Mouse (Mus musculus): Measurements from ENCODE around the gene Rnd1. TPM values are rescaled to one million over a fixed set of nuclear protein-coding genes. Genes with fewer than 3 reads are reported as not detected.

Gene Rnd1
- polyA plus RNA-seq, 1 experiment: 3.4 TPM

- no peak for TF ChIP-seq POLR2A (IDR thresholded peaks at IDR 0.05; ENCODE audit: low read depth, low read length)
- TF ChIP-seq CTCF (IDR thresholded peaks at IDR 0.05; ENCODE audit: extremely low read depth, insufficient read depth, insufficient read length, insufficient replicate concordance): no peak
- no peak for DNase-seq (ENCODE audit: low read depth in 1 of 2, low spot score in 2 of 2)
- peaks cover 17% of the 10 kb centered on the region for H3K27me3 ChIP-seq (ENCODE audit: control insufficient read depth, insufficient read depth, low read length)
- 67% methylated on average over 6 of the region's 6 CpGs for WGBS
- no peak overlapping the region for H3K4me3 ChIP-seq (ENCODE audit: extremely low read depth, insufficient read depth, insufficient read length)
- no peaks in the 10 kb centered on the region for H3K36me3 ChIP-seq (ENCODE audit: control insufficient read depth, insufficient read depth, low read length)
- peaks cover 6% of the 10 kb centered on the region for H3K4me1 ChIP-seq (ENCODE audit: control insufficient read depth, insufficient read depth, insufficient read length)
- H3K27ac ChIP-seq (ENCODE audit: insufficient read depth, low read length): no peak overlapping the region
These were observed 47.8 kb downstream of the Rnd1 start for GRCm38 (mm10) chr15:98629464-98629863.

DNA sequence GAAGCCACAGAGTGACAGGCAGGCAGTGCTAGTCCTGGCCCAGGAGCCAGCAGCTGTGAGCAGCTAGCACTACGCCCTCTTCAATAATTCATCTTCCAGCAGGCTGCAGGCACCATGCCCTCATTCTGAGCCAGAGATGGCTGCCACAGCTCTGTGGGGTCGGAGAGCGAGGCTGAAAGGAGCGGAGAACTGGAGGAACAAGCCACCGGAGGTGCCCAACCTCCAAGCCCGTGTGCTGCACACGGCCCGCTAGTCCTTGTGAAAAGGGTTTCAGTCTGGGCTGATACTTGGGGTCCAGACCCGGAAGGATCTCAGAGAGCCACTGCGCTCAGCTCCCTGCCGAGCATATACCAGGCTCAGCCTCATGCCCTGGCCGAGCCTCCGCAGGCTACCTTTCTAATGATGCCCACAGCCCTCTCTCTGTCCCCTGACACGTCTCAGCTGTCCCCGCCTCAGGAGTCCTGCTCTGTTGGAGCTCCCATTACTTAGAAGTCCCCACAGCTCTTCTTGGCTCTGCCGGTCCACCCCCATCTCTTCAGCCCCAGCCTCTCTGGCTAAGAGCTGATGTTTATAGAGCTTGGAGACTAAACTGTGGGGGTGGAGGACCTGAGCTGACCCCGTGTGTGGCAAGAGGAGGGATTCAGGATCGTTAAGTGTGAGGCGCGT lies 48.5 kb downstream of the Rnd1 start:
- Histone ChIP-seq H3K36me3 (ENCODE audit: control insufficient read depth, insufficient read depth, low read length) (no peaks in the 10 kb centered on the region), H3K4me1 (ENCODE audit: control insufficient read depth, insufficient read depth, insufficient read length) (no peaks in the 10 kb centered on the region), H3K27me3 (ENCODE audit: control insufficient read depth, insufficient read depth, low read length) (peaks cover 12% of the 10 kb centered on the region), H3K27ac (ENCODE audit: insufficient read depth, low read length) (no peak overlapping the region), H3K4me3 (ENCODE audit: extremely low read depth, insufficient read depth, insufficient read length) (no peak overlapping the region)
- no peak for DNase-seq (ENCODE audit: low read depth in 1 of 2, low spot score in 2 of 2)
- WGBS: 20% methylated on average over 20 of the region's 20 CpGs
- TF ChIP-seq CTCF (IDR thresholded peaks at IDR 0.05; ENCODE audit: extremely low read depth, insufficient read depth, insufficient read length, insufficient replicate concordance) (no peak), POLR2A (IDR thresholded peaks at IDR 0.05; ENCODE audit: low read depth, low read length) (no peak)

DNA sequence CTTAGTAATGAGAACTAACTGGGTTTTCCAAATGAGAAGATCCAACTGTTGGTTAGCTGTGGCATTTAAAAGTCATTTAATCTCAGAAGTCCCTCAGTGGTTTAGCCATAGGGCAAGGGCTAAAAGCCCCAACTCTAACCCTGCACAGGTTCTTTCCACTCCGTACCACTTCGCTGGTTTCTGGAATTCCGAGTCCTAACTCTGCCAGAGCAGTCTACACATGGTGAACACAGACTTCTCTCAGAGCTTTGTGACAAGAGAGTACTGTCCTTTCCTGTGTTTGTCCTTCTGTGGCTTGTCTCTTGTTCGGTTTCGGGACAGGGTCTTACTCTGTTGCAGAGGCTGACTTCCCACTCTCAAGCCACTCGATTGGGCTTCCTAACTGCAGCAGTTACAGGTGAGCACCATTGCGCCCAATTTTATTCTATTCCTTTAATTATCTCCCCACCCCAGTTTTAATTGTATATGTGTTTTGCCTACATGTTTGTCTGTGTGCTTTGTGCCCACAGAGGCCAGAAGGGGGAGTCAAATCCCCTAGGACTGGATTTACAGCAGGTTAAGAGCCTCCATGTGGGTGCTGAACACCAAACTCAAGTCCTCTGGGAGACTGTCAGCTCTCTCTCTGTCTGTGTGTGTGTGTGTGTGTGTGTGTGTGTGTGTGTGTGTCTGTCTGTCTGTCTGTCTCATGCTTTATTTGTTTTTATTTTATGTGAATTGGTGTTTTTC lies 50.6 kb downstream of the Rnd1 start:
- H3K27ac ChIP-seq (ENCODE audit: insufficient read depth, low read length): no peak overlapping the region
- TF ChIP-seq POLR2A (IDR thresholded peaks at IDR 0.05; ENCODE audit: low read depth, low read length): no peak
- TF ChIP-seq CTCF (IDR thresholded peaks at IDR 0.05; ENCODE audit: extremely low read depth, insufficient read depth, insufficient read length, insufficient replicate concordance): no peak
- H3K36me3 ChIP-seq (ENCODE audit: control insufficient read depth, insufficient read depth, low read length): no peaks in the 10 kb centered on the region
- DNase-seq (ENCODE audit: low read depth in 1 of 2, low spot score in 2 of 2): no peak
- H3K4me3 ChIP-seq (ENCODE audit: extremely low read depth, insufficient read depth, insufficient read length): no peak overlapping the region
- peaks cover 6% of the 10 kb centered on the region; the same call in 1 of the 2 replicates for H3K27me3 ChIP-seq (ENCODE audit: control insufficient read depth, insufficient read depth, low read length)
- no peaks in the 10 kb centered on the region; the same call in 1 of the 2 replicates for H3K4me1 ChIP-seq (ENCODE audit: control insufficient read depth, insufficient read depth, insufficient read length)
- WGBS: 83% methylated on average over 7 of the region's 7 CpGs

- no peak for DNase-seq (ENCODE audit: low read depth in 1 of 2, low spot score in 2 of 2)
- H3K27me3 ChIP-seq (ENCODE audit: control insufficient read depth, insufficient read depth, low read length): peaks cover 6% of the 10 kb centered on the region; the same call in 1 of the 2 replicates
- TF ChIP-seq POLR2A (IDR thresholded peaks at IDR 0.05; ENCODE audit: low read depth, low read length) (no peak), CTCF (IDR thresholded peaks at IDR 0.05; ENCODE audit: extremely low read depth, insufficient read depth, insufficient read length, insufficient replicate concordance) (no peak)
- H3K4me1 ChIP-seq (ENCODE audit: control insufficient read depth, insufficient read depth, insufficient read length): no peaks in the 10 kb centered on the region; the same call in 1 of the 2 replicates
- no peak overlapping the region for H3K27ac ChIP-seq (ENCODE audit: insufficient read depth, low read length)
- WGBS: 38% methylated on average over 8 of the region's 8 CpGs
- no peaks in the 10 kb centered on the region for H3K36me3 ChIP-seq (ENCODE audit: control insufficient read depth, insufficient read depth, low read length)
- no peak overlapping the region for H3K4me3 ChIP-seq (ENCODE audit: extremely low read depth, insufficient read depth, insufficient read length)
These were observed 51.2 kb downstream of the Rnd1 start for GRCm38 (mm10) chr15:98626078-98626477.

DNA sequence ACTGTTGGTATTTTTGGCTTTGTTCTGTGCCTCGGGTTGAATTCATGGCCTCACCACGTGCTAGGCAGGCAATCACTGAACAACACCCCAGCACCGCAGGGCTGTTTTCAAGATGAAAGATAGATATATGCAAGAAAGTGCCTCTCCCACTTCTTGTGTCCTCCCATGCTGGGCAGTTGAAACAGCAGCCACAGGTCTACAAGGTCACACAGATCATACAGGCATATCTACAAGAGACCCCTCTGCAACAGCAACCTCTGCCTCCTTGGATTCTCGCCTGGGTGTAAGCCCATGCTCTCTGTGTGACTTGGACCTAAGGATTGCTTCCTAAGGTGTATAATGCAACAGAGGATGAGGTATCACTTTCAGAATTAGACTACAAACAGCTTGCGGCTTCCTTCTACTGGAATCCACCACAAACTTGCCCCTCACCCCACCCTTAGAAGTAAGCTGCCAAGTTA lies 53.9 kb downstream of the Rnd1 start:
- WGBS: 51% methylated on average over 5 of the region's 5 CpGs
- no peaks in the 10 kb centered on the region for H3K36me3 ChIP-seq (ENCODE audit: control insufficient read depth, insufficient read depth, low read length)
- no peak for TF ChIP-seq CTCF (IDR thresholded peaks at IDR 0.05; ENCODE audit: extremely low read depth, insufficient read depth, insufficient read length, insufficient replicate concordance)
- no peak for TF ChIP-seq POLR2A (IDR thresholded peaks at IDR 0.05; ENCODE audit: low read depth, low read length)
- no peaks in the 10 kb centered on the region; the same call in 1 of the 2 replicates for H3K4me1 ChIP-seq (ENCODE audit: control insufficient read depth, insufficient read depth, insufficient read length)
- H3K4me3 ChIP-seq (ENCODE audit: extremely low read depth, insufficient read depth, insufficient read length): no peak overlapping the region
- H3K27me3 ChIP-seq (ENCODE audit: control insufficient read depth, insufficient read depth, low read length): 0 out of 2 replicates have a peak, but pooled peaks cover 1% of the 10 kb centered on the region
- DNase-seq (ENCODE audit: low read depth in 1 of 2, low spot score in 2 of 2): no peak
- H3K27ac ChIP-seq (ENCODE audit: insufficient read depth, low read length): 0 out of 2 replicates have a peak overlapping the region, but pooled peaks have one; percentile 1

DNA sequence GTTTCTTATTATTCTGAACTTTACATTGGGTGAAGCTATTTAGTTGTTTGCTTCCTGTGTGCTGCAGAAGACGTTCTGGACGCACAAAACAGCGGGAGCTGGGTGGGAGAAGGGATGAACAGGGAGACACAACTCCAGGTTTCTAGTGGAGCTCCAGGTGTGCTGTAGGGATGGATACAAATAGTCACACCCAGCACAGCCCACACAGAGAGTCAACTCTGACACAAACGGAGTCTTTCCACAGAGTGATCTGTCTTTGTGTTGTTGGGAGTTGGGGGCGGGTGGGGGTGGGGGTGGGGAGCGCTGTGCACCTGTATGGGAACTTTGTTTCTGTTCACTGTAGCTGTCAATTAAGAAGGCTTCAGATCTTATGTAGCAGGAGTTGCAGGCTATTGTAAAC lies 54.5 kb downstream of the Rnd1 start:
- WGBS: 44% methylated on average over 6 of the region's 6 CpGs
- Histone ChIP-seq H3K4me3 (ENCODE audit: extremely low read depth, insufficient read depth, insufficient read length) (no peak overlapping the region), H3K27me3 (ENCODE audit: control insufficient read depth, insufficient read depth, low read length) (0 out of 2 replicates have a peak, but pooled peaks cover 1% of the 10 kb centered on the region), H3K27ac (ENCODE audit: insufficient read depth, low read length) (no peak overlapping the region), H3K4me1 (ENCODE audit: control insufficient read depth, insufficient read depth, insufficient read length) (no peaks in the 10 kb centered on the region; the same call in 1 of the 2 replicates), H3K36me3 (ENCODE audit: control insufficient read depth, insufficient read depth, low read length) (no peaks in the 10 kb centered on the region)
- TF ChIP-seq POLR2A (IDR thresholded peaks at IDR 0.05; ENCODE audit: low read depth, low read length) (no peak), CTCF (IDR thresholded peaks at IDR 0.05; ENCODE audit: extremely low read depth, insufficient read depth, insufficient read length, insufficient replicate concordance) (no peak)
- DNase-seq (ENCODE audit: low read depth in 1 of 2, low spot score in 2 of 2): no peak
